In the genomic region with DNA sequence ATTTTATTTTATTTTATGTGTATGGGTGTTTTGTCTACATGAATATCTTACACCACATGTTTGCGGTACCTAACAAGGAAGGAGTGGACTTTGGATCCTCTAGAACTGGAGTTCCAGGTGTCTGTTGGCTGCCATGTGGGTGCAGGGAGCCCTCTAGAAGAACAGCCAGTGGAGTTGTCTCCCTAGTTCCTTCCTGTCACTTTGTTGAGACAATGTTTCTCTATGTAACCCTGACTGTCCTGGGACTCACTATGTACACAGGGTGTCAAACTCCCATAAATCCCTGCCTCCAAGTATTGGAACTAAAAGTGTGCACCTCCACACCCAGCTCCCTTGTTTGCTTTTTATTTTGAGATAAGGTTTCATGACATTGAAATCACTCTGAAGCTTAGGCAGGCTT, we compare ENCODE assay signal across 26 mouse cellular contexts. TPM values are rescaled to one million over a fixed set of nuclear protein-coding genes. Genes with fewer than 3 reads are reported as not detected.
DNase-seq lines count a peak whose midpoint lies in the region; ATAC-seq and TF ChIP-seq lines count a peak whose summit lies in the region.
"Had no signal": no experiment of that assay in that cellular context is flagged by ENCODE, and none has a peak within 500 bp of the region (broad histone marks: within the 10 kb centered on the region; RNA-seq: fewer than 3 reads in every experiment).

No protein-coding gene starts in this region.

- H3K4me3 ChIP-seq in liver, adult 2 months (ENCODE audit: insufficient read depth, low read depth, low read length) = no peak overlapping the region
- no peak overlapping the region for H3K4me3 ChIP-seq in liver, embryonic 12.5 days
- no peak overlapping the region for H3K4me3 ChIP-seq in intestine, embryonic 14.5 days (ENCODE audit: low read depth, low read length)
- H3K4me3 ChIP-seq in intestine, embryonic 16.5 days (ENCODE audit: low read length) = no peak overlapping the region
- no peak overlapping the region for H3K4me3 ChIP-seq in stomach, embryonic 16.5 days (replicated peaks; ENCODE audit: low read length)
- H3K4me3 ChIP-seq: embryonic facial prominence, embryonic 12.5 days; embryonic facial prominence, embryonic 15.5 days; gastrocnemius, adult 2 months; heart, adult 2 months; heart, embryonic 10.5 days; hindbrain, embryonic 12.5 days had no signal

- no peak overlapping the region for H3K9ac ChIP-seq in liver, adult 2 months (ENCODE audit: low read depth, low read length)
- no peak overlapping the region for H3K9ac ChIP-seq in liver, embryonic 12.5 days
- H3K9ac ChIP-seq in intestine, embryonic 14.5 days (ENCODE audit: low read length) = no peak overlapping the region
- no peak overlapping the region for H3K9ac ChIP-seq in intestine, embryonic 16.5 days (ENCODE audit: low read depth, low read length)
- H3K9ac ChIP-seq in stomach, embryonic 16.5 days (ENCODE audit: low read length) = no peak overlapping the region
- H3K9ac ChIP-seq: embryonic facial prominence, embryonic 12.5 days; embryonic facial prominence, embryonic 15.5 days; forebrain, postnatal 0 days; hindbrain, embryonic 12.5 days had no signal

- no peak overlapping the region for H3K4me2 ChIP-seq in liver, embryonic 12.5 days
- H3K4me2 ChIP-seq in intestine, embryonic 14.5 days (ENCODE audit: low read length) = no peak overlapping the region
- H3K4me2 ChIP-seq in intestine, embryonic 16.5 days (ENCODE audit: low read depth, low read length) = no peak overlapping the region
- H3K4me2 ChIP-seq in stomach, embryonic 16.5 days (ENCODE audit: low read depth, low read length) = no peak overlapping the region
- H3K4me2 ChIP-seq: embryonic facial prominence, embryonic 12.5 days; embryonic facial prominence, embryonic 15.5 days; hindbrain, embryonic 12.5 days had no signal

- H3K4me1 ChIP-seq in liver, adult 2 months (ENCODE audit: control insufficient read depth, insufficient read depth, low read length) = no peaks in the 10 kb centered on the region
- H3K4me1 ChIP-seq in liver, embryonic 12.5 days = no peaks in the 10 kb centered on the region
- no peaks in the 10 kb centered on the region for H3K4me1 ChIP-seq in intestine, embryonic 14.5 days (replicated peaks; ENCODE audit: control insufficient read depth, insufficient read depth, low read length)
- H3K4me1 ChIP-seq in intestine, embryonic 16.5 days (ENCODE audit: control insufficient read depth, insufficient read depth, low read length) = no peaks in the 10 kb centered on the region; the same call in 1 of the 2 replicates
- H3K4me1 ChIP-seq in stomach, embryonic 16.5 days (ENCODE audit: control insufficient read depth, insufficient read depth, low read length) = no peaks in the 10 kb centered on the region
- H3K4me1 ChIP-seq: embryonic facial prominence, embryonic 12.5 days; embryonic facial prominence, embryonic 15.5 days; heart, embryonic 10.5 days; hindbrain, embryonic 12.5 days had no signal

- H3K36me3 ChIP-seq in liver, adult 2 months (ENCODE audit: control insufficient read depth, insufficient read depth, low read length) = no peaks in the 10 kb centered on the region
- no peaks in the 10 kb centered on the region for H3K36me3 ChIP-seq in liver, embryonic 12.5 days
- no peaks in the 10 kb centered on the region for H3K36me3 ChIP-seq in intestine, embryonic 14.5 days (ENCODE audit: control insufficient read depth, insufficient read depth, low read length)
- no peaks in the 10 kb centered on the region for H3K36me3 ChIP-seq in intestine, embryonic 16.5 days (ENCODE audit: control insufficient read depth, insufficient read depth, low read length)
- H3K36me3 ChIP-seq in stomach, embryonic 16.5 days (ENCODE audit: control insufficient read depth, insufficient read depth, low read length) = no peaks in the 10 kb centered on the region
- H3K36me3 ChIP-seq: embryonic facial prominence, embryonic 12.5 days; embryonic facial prominence, embryonic 15.5 days; G1E; heart, embryonic 10.5 days; hindbrain, embryonic 12.5 days had no signal

- 30% methylated on average over 1 of the region's 1 CpGs for WGBS in liver, adult 2 months
- 96% methylated on average over 1 of the region's 1 CpGs for whole genome bisulfite sequencing in liver, embryonic 12.5 days (ENCODE audit: insufficient replicate concordance)
- 79% methylated on average over 1 of the region's 1 CpGs for WGBS in intestine, embryonic 14.5 days
- 77% methylated on average over 1 of the region's 1 CpGs for WGBS in intestine, embryonic 16.5 days
- WGBS in stomach, embryonic 16.5 days = 77% methylated on average over 1 of the region's 1 CpGs

- no peak for ATAC-seq in liver, embryonic 12.5 days
- ATAC-seq in intestine, embryonic 14.5 days (replicated peaks; ENCODE audit: low FRiP score, low TSS enrichment, low read depth) = peak; percentile 89
- ATAC-seq in intestine, embryonic 16.5 days = peak; percentile 80
- ATAC-seq in stomach, embryonic 16.5 days (ENCODE audit: insufficient read depth, low FRiP score) = peak; percentile 72; the same call in 1 of the 2 replicates
- ATAC-seq in granulocyte monocyte progenitor cell, adult 5-6 weeks (replicated peaks; ENCODE audit: poor library complexity, severe bottlenecking) = no peak
- ATAC-seq: forebrain, embryonic 14.5 days; forebrain, postnatal 0 days; hindbrain, embryonic 16.5 days; Patski had no signal

- TF ChIP-seq CTCF in liver, adult 2 months (IDR thresholded peaks at IDR 0.05; ENCODE audit: low read depth, low read length) = no peak

- no peak overlapping the region for H3K27ac ChIP-seq in liver, adult 2 months (replicated peaks; ENCODE audit: insufficient read depth, low read depth, low read length)
- no peak overlapping the region for H3K27ac ChIP-seq in liver, embryonic 12.5 days
- no peak overlapping the region for H3K27ac ChIP-seq in intestine, embryonic 14.5 days (ENCODE audit: low read depth)
- H3K27ac ChIP-seq in intestine, embryonic 16.5 days (ENCODE audit: low read length) = no peak overlapping the region
- no peak overlapping the region for H3K27ac ChIP-seq in stomach, embryonic 16.5 days (ENCODE audit: low read length)
- H3K27ac ChIP-seq: embryonic facial prominence, embryonic 12.5 days; embryonic facial prominence, embryonic 15.5 days; gastrocnemius, adult 2 months; heart, adult 2 months; heart, embryonic 10.5 days; hindbrain, embryonic 12.5 days had no signal

- TF ChIP-seq POLR2A in liver, adult 2 months (IDR thresholded peaks at IDR 0.05; ENCODE audit: extremely low read depth, insufficient read depth, low read length) = no peak

- peak; percentile 59 for DNase-seq in liver, adult 2 months (ENCODE audit: extremely low read depth, low read depth, low spot score)
- DNase-seq in intestine, embryonic 14.5 days (ENCODE audit: low spot score) = no peak
- no peak for DNase-seq in urinary bladder, adult 2 months (ENCODE audit: low spot score)
- DNase-seq: adrenal gland, postnatal 10 days; adrenal gland, postnatal 36 days; B cell, adult 2 months; cerebellum, adult 18-20 months; cerebellum, adult 9-10 months; cerebellum, postnatal 25 days; forebrain, postnatal 0 days; gastrocnemius, adult 2 months; gastrocnemius, postnatal 14 days; heart, adult 2 months had no signal

- H3K9me3 ChIP-seq in liver, embryonic 12.5 days (replicated peaks) = no peaks in the 10 kb centered on the region
- no peaks in the 10 kb centered on the region for H3K9me3 ChIP-seq in intestine, embryonic 14.5 days (ENCODE audit: control insufficient read depth, low read length)
- no peaks in the 10 kb centered on the region for H3K9me3 ChIP-seq in intestine, embryonic 16.5 days (ENCODE audit: control insufficient read depth, low read length)
- H3K9me3 ChIP-seq in stomach, embryonic 16.5 days (replicated peaks; ENCODE audit: control insufficient read depth, low read length) = no peaks in the 10 kb centered on the region
- H3K9me3 ChIP-seq: embryonic facial prominence, embryonic 12.5 days; embryonic facial prominence, embryonic 15.5 days; G1E; heart, embryonic 10.5 days; hindbrain, embryonic 12.5 days had no signal

- no peaks in the 10 kb centered on the region for H3K79me2 ChIP-seq in liver, adult 2 months (ENCODE audit: control insufficient read depth, insufficient read depth, low read length)

- H3K27me3 ChIP-seq in liver, adult 2 months (ENCODE audit: control insufficient read depth, insufficient read depth, low read length) = no peaks in the 10 kb centered on the region
- H3K27me3 ChIP-seq in liver, embryonic 12.5 days (replicated peaks) = no peaks in the 10 kb centered on the region
- no peaks in the 10 kb centered on the region for H3K27me3 ChIP-seq in intestine, embryonic 14.5 days (replicated peaks; ENCODE audit: control insufficient read depth, insufficient read depth, low read length)
- H3K27me3 ChIP-seq in intestine, embryonic 16.5 days (replicated peaks; ENCODE audit: control insufficient read depth, insufficient read depth, low read length) = no peaks in the 10 kb centered on the region
- H3K27me3 ChIP-seq in stomach, embryonic 16.5 days (ENCODE audit: control insufficient read depth, insufficient read depth, low read length) = no peaks in the 10 kb centered on the region
- H3K27me3 ChIP-seq: CH12.LX; embryonic facial prominence, embryonic 12.5 days; embryonic facial prominence, embryonic 15.5 days; hindbrain, embryonic 12.5 days; Patski had no signal

RNA-seq across cellular contexts. Expression of a gene that starts 13.4 kb away (rescaled TPM):
- 64.4 and 69.5 TPM in 2 replicates for total RNA-seq in liver, adult 2 months (2014; rRNA removed)
- 6.7 and 8.2 TPM in 2 replicates for polyA plus RNA-seq in liver, adult 2 months (2012; rRNA removed)
- 52.6 and 59.4 TPM in 2 replicates for polyA plus RNA-seq in liver, embryonic 12.5 days (2016; fragmentation: Nextera tagmentation; extraction: Ambion mirVana)
- 88.7 and 91.9 TPM in 2 replicates for polyA plus RNA-seq in intestine, embryonic 14.5 days (2014; fragmentation: Nextera tagmentation; extraction: Ambion mirVana)
- 31.2 and 33.4 TPM in 2 replicates for polyA plus RNA-seq in intestine, embryonic 16.5 days (2015; fragmentation: Nextera tagmentation; extraction: Ambion mirVana)
- 44.0 and 47.7 TPM in 2 replicates for polyA plus RNA-seq in stomach, embryonic 16.5 days (2015; fragmentation: Nextera tagmentation; extraction: Ambion mirVana)
- polyA plus RNA-seq in urinary bladder, adult 2 months (2012; rRNA removed) = 63.1 and 65.6 TPM in 2 replicates
- total RNA-seq in granulocyte monocyte progenitor cell, adult 5-6 weeks (2014; fragmentation: Nextera tagmentation) = 166 and 197 TPM in 2 replicates
- total RNA-seq in granulocyte monocyte progenitor cell, adult 5-6 weeks (2017) = 216 and 230 TPM in 2 replicates

RNA-seq across cellular contexts. Expression of a gene that starts 51.9 kb away (rescaled TPM):
- 21.7 and 23.8 TPM in 2 replicates for total RNA-seq in liver, adult 2 months (2014; rRNA removed)
- 4.1 and 4.6 TPM in 2 replicates for polyA plus RNA-seq in liver, adult 2 months (2012; rRNA removed)
- 17.9 and 18.5 TPM in 2 replicates for polyA plus RNA-seq in liver, embryonic 12.5 days (2016; fragmentation: Nextera tagmentation; extraction: Ambion mirVana)
- polyA plus RNA-seq in intestine, embryonic 14.5 days (2014; fragmentation: Nextera tagmentation; extraction: Ambion mirVana) = 41.0 and 43.4 TPM in 2 replicates
- 16.4 and 16.8 TPM in 2 replicates for polyA plus RNA-seq in intestine, embryonic 16.5 days (2015; fragmentation: Nextera tagmentation; extraction: Ambion mirVana)
- 14.3 and 17.3 TPM in 2 replicates for polyA plus RNA-seq in stomach, embryonic 16.5 days (2015; fragmentation: Nextera tagmentation; extraction: Ambion mirVana)
- polyA plus RNA-seq in urinary bladder, adult 2 months (2012; rRNA removed) = 7.9 TPM in 2 replicates
- total RNA-seq in granulocyte monocyte progenitor cell, adult 5-6 weeks (2014; fragmentation: Nextera tagmentation) = 29.1 and 76.5 TPM in 2 replicates
- 32.6 and 33.5 TPM in 2 replicates for total RNA-seq in granulocyte monocyte progenitor cell, adult 5-6 weeks (2017)

Comparison
In these comparisons a context has a peak if more than half of its experiments do, and no peak if none do; other contexts are left out.
1. ATAC-seq: peak in intestine, embryonic 14.5 days (single experiment), intestine, embryonic 16.5 days (single experiment) and stomach, embryonic 16.5 days (single experiment); none in liver, embryonic 12.5 days (single experiment) and granulocyte monocyte progenitor cell, adult 5-6 weeks (single experiment).